Mouse (Mus musculus) neural tube, embryonic 13.5 days (tissue): ENCODE measurements at regions not wholly inside any gene's neighbourhood (a gene's known extent, or its start where the extent isn't known, plus 50 kb on each side); places are given as distances from the start of the nearest gene placed in this dataset.
A peak's percentile ranks its signal among the peaks of the same experiment; 100 is the strongest.

Source experiments
- ATAC-seq: fragments of 200-750 bp; cut with Nextera tagmentation; 2 replicates; pipeline ENCODE4 v1.8.0; 2017; ENCODE audit warnings: low read depth, mild to moderate bottlenecking, moderate TSS enrichment, moderate library complexity
- H3K27ac ChIP-seq: fragments of 300-500 bp; sonication (generic); replicated peaks from 2 replicates; pipeline ENCODE4 v1.5.1; 2015; ENCODE audit warnings: moderate library complexity, mild to moderate bottlenecking, inconsistent platforms
- H3K27me3 ChIP-seq: fragments of 300-500 bp; sonication (generic); 2 replicates; pipeline ENCODE4 v1.6.1; 2015; ENCODE audit warnings: mild to moderate bottlenecking, inconsistent platforms
- H3K36me3 ChIP-seq: fragments of 300-500 bp; sonication (generic); 2 replicates; pipeline ENCODE4 v1.6.1; 2015; ENCODE audit warnings: mild to moderate bottlenecking, inconsistent platforms
- H3K4me1 ChIP-seq: fragments of 300-500 bp; sonication (generic); replicated peaks from 2 replicates; pipeline ENCODE4 v1.6.1; 2015; ENCODE audit warnings: inconsistent platforms
- H3K4me2 ChIP-seq: fragments of 300-500 bp; sonication (generic); 2 replicates; pipeline ENCODE4 v1.6.1; 2015; ENCODE audit warnings: inconsistent platforms, mild to moderate bottlenecking, moderate library complexity
- H3K4me3 ChIP-seq: fragments of 300-500 bp; sonication (generic); 2 replicates; pipeline ENCODE4 v1.5.1; 2015; ENCODE audit warnings: mild to moderate bottlenecking, inconsistent platforms
- H3K9ac ChIP-seq: fragments of 300-500 bp; sonication (generic); 2 replicates; pipeline ENCODE4 v1.6.1; 2015; ENCODE audit warnings: moderate library complexity, mild to moderate bottlenecking, inconsistent platforms
- H3K9me3 ChIP-seq: fragments of 300-500 bp; sonication (generic); 2 replicates; pipeline ENCODE4 v1.6.1; 2016; ENCODE audit warnings: inconsistent platforms
- WGBS: fragments of 180-500 bp; shearing (Covaris S2); methylation state at CpG from one replicate; pipeline ENCODE4 v1.1.7; 2015; 5-methylcytosine and 5-hydroxymethylcytosine counted together

DNA sequence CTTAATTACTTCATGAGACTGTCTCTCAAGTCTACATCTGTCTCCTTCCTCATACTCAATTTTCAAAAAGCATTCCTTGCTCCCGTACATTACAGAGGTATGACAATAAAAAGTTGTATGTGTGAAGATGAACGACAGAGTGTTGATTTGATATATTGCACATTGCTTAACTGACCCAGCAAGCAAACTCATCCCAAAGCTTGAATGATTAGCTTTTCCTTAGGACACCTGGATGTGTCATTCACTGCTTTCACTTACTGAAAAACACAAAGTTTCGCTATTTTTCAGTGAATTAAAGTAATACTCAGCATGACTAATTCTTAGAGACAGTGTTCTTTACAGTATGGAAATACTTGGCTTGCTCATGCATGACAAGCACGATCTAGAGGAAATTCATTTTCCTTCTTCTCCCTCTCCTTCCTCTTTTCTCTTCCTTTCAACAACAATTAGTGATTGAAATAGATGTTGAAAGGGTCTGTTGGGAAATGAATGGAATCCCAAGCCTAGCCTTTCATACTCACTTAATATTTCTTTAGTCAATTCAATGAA lies 159.5 kb upstream of the Prkcq start:
- Histone ChIP-seq H3K27ac (no peak overlapping the region), H3K4me1 (peaks cover 12% of the 10 kb centered on the region), H3K27me3 (no peaks in the 10 kb centered on the region), H3K9ac (no peak overlapping the region), H3K36me3 (no peaks in the 10 kb centered on the region), H3K4me3 (no peak overlapping the region), H3K9me3 (no peaks in the 10 kb centered on the region), H3K4me2 (no peak overlapping the region)
- ATAC-seq: no peak
- 64% methylated on average over 4 of the region's 4 CpGs for WGBS

DNA sequence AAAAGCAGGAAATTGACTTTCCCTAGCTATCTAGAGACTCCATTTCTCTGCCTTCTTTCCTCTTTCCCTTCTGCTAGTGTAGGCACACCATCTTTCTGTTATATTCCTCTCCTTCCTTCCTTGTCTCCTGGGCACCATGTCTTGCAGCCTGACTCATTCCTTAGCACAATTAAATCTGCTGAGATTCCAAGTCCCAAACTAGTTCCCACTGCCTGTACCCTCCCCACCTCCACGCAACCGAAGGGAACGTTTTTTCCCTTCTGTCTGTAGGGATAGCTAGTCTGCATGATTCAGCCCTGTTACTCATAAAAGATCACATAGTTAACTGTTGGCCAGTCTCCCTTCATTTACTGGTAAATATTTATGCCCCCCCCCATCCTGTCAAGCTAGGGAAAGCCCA lies 158.8 kb upstream of the Prkcq start:
- H3K9ac ChIP-seq: no peak overlapping the region
- no peak overlapping the region for H3K27ac ChIP-seq
- WGBS: 88% methylated on average over 3 of the region's 3 CpGs
- H3K36me3 ChIP-seq: no peaks in the 10 kb centered on the region
- peaks cover 12% of the 10 kb centered on the region for H3K4me1 ChIP-seq
- ATAC-seq: no peak
- no peak overlapping the region for H3K4me3 ChIP-seq
- no peaks in the 10 kb centered on the region for H3K9me3 ChIP-seq
- no peak overlapping the region for H3K4me2 ChIP-seq
- no peaks in the 10 kb centered on the region for H3K27me3 ChIP-seq

- Histone ChIP-seq H3K27me3 (no peaks in the 10 kb centered on the region), H3K4me2 (no peak overlapping the region), H3K27ac (no peak overlapping the region), H3K4me3 (no peak overlapping the region), H3K36me3 (no peaks in the 10 kb centered on the region), H3K4me1 (peaks cover 6% of the 10 kb centered on the region), H3K9ac (no peak overlapping the region), H3K9me3 (no peaks in the 10 kb centered on the region)
- ATAC-seq: no peak
- WGBS: 94% methylated on average over 1 of the region's 1 CpGs
These were observed 155.5 kb upstream of the Prkcq start for GRCm38 (mm10) chr2:11016446-11016845.

DNA sequence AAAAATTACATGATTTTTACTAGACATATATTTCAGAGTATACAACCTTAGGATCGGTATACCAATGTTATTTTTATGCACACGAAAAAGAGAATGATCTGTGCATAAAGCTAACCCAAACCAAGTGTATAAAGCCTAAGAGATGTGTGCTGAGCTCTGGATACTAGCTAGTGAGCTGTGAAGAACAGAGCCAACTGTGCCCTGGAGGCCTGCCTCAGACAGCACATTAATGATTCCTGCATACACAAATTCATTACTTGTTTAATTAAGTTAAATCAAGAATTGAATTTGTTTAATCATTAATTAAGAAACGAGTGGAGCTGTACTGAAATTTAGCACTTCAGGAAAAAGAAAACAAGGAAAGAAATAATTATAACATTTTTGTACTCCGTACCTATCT lies 139.0 kb upstream of the Prkcq start:
- ATAC-seq: no peak
- 81% methylated on average over 4 of the region's 4 CpGs for WGBS
- Histone ChIP-seq H3K4me2 (no peak overlapping the region), H3K27me3 (0 out of 2 replicates have a peak, but pooled peaks cover 9% of the 10 kb centered on the region), H3K4me1 (peaks cover 7% of the 10 kb centered on the region), H3K9ac (no peak overlapping the region), H3K4me3 (no peak overlapping the region), H3K36me3 (no peaks in the 10 kb centered on the region), H3K9me3 (no peaks in the 10 kb centered on the region), H3K27ac (no peak overlapping the region)

- ATAC-seq: no peak
These were observed 137.7 kb upstream of the Prkcq start for GRCm38 (mm10) chr2:11034178-11034577.

GRCm38 (mm10) chr2:11037343-11037742 lies 134.6 kb upstream of the Prkcq start:
- peak; percentile 73 for ATAC-seq
- Histone ChIP-seq H3K9me3 (no peaks in the 10 kb centered on the region), H3K27ac (no peak overlapping the region), H3K4me1 (peaks cover 7% of the 10 kb centered on the region), H3K36me3 (no peaks in the 10 kb centered on the region), H3K4me2 (no peak overlapping the region), H3K4me3 (no peak overlapping the region), H3K27me3 (0 out of 2 replicates have a peak, but pooled peaks cover 9% of the 10 kb centered on the region), H3K9ac (no peak overlapping the region)
- 43% methylated on average over 11 of the region's 11 CpGs for WGBS

More at GRCm38 (mm10) chr2:11034178-11034577, 137.7 kb upstream of the Prkcq start:
- no peak overlapping the region for H3K4me3 ChIP-seq
- H3K4me2 ChIP-seq: no peak overlapping the region
- H3K27ac ChIP-seq: no peak overlapping the region
- peaks cover 7% of the 10 kb centered on the region for H3K4me1 ChIP-seq
- no peaks in the 10 kb centered on the region for H3K9me3 ChIP-seq
- no peaks in the 10 kb centered on the region for H3K36me3 ChIP-seq
- H3K9ac ChIP-seq: no peak overlapping the region
- 15% methylated on average over 1 of the region's 1 CpGs for WGBS
- 0 out of 2 replicates have a peak, but pooled peaks cover 9% of the 10 kb centered on the region for H3K27me3 ChIP-seq

GRCm38 (mm10) chr2:11038440-11038839 lies 133.5 kb upstream of the Prkcq start:
- Histone ChIP-seq H3K4me1 (peaks cover 7% of the 10 kb centered on the region), H3K36me3 (no peaks in the 10 kb centered on the region), H3K4me2 (no peak overlapping the region), H3K27me3 (0 out of 2 replicates have a peak, but pooled peaks cover 9% of the 10 kb centered on the region), H3K9ac (no peak overlapping the region), H3K4me3 (no peak overlapping the region), H3K27ac (no peak overlapping the region), H3K9me3 (no peaks in the 10 kb centered on the region)
- WGBS: 91% methylated on average over 5 of the region's 5 CpGs
- no peak for ATAC-seq

- 86% methylated on average over 2 of the region's 2 CpGs for WGBS
- Histone ChIP-seq H3K4me1 (no peaks in the 10 kb centered on the region), H3K9me3 (no peaks in the 10 kb centered on the region), H3K4me2 (no peak overlapping the region), H3K4me3 (no peak overlapping the region), H3K36me3 (no peaks in the 10 kb centered on the region), H3K27ac (no peak overlapping the region), H3K27me3 (0 out of 2 replicates have a peak, but pooled peaks cover 7% of the 10 kb centered on the region), H3K9ac (no peak overlapping the region)
- ATAC-seq: no peak
These were observed 131.9 kb upstream of the Prkcq start for GRCm38 (mm10) chr2:11040005-11040404.

- H3K27ac ChIP-seq: no peak overlapping the region
- 69% methylated on average over 3 of the region's 3 CpGs for WGBS
These were observed 127.1 kb upstream of the Prkcq start for GRCm38 (mm10) chr2:11044727-11045274.

DNA sequence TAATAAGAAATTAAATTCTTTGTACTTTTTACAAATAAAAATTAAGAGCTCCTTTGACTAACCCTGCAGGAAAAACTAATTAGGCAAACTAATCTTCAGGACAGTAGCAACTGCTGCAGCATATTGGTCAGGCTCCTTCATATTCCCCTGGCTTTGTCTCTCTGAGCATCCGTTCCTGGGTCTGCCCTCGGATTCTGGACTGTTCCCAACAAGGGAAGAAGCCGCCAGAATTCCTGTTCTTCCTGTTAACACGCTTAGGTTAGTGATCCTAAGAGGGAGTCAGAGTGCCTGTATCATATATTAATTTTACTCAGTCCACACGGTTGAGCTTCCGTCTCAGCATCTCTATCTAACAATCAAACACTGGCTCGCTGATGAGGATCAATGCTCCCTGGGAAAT lies 120.3 kb upstream of the Prkcq start:
- no peaks in the 10 kb centered on the region for H3K27me3 ChIP-seq
- no peaks in the 10 kb centered on the region for H3K4me1 ChIP-seq
- H3K4me2 ChIP-seq: no peak overlapping the region
- H3K27ac ChIP-seq: no peak overlapping the region
- no peak for ATAC-seq
- no peak overlapping the region for H3K4me3 ChIP-seq
- H3K9ac ChIP-seq: no peak overlapping the region
- WGBS: 89% methylated on average over 7 of the region's 7 CpGs
- no peaks in the 10 kb centered on the region for H3K36me3 ChIP-seq
- H3K9me3 ChIP-seq: peaks cover 6% of the 10 kb centered on the region

More at GRCm38 (mm10) chr2:11044727-11045274, 127.1 kb upstream of the Prkcq start:
- H3K36me3 ChIP-seq: no peaks in the 10 kb centered on the region
- ATAC-seq: no peak
- no peak overlapping the region for H3K4me3 ChIP-seq
- no peaks in the 10 kb centered on the region for H3K4me1 ChIP-seq
- H3K4me2 ChIP-seq: no peak overlapping the region
- peaks cover 6% of the 10 kb centered on the region for H3K9me3 ChIP-seq
- H3K9ac ChIP-seq: no peak overlapping the region
- H3K27me3 ChIP-seq: no peaks in the 10 kb centered on the region

DNA sequence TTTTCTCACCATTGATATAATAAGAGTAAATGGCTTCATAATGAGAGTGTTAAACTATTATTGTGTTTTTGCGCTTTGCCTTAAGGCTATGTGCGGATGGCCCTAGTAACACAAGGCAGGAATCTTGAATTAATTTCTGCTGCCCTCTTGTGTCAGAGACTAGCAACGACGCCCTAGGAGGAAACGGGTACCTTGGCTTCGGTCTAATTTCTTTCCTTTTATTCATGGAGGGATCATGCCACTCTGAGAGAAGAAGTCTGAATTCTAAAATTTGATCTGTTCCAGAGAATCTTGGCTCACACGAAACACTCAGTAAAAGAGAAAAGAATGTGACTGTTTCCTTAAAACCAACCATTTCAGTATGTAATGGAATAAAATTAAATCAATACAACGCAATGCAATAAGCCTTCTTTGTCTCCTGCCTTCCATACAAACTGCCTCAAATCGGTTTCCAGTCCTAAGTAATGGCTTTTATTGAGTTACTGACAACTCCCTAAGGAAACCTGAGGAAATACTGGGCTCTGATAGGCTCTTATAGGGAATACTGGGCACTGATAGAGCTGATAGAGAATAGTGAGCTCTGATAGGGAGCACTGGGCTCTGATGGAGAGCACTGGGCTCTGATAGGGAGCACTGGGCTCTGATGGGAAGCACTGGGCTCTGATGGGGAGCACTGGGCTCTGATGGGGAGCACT lies 112.0 kb upstream of the Prkcq start:
- Histone ChIP-seq H3K4me2 (no peak overlapping the region), H3K9ac (0 out of 2 replicates have a peak overlapping the region, but pooled peaks have one; percentile 1), H3K27ac (peak overlapping the region; percentile 23; the same call in 1 of the 2 replicates), H3K4me3 (no peak overlapping the region), H3K36me3 (no peaks in the 10 kb centered on the region), H3K4me1 (no peaks in the 10 kb centered on the region), H3K27me3 (no peaks in the 10 kb centered on the region), H3K9me3 (no peaks in the 10 kb centered on the region)
- 14% methylated on average over 9 of the region's 9 CpGs for WGBS
- ATAC-seq: peak; percentile 94

GRCm38 (mm10) chr2:11067384-11067783 lies 104.5 kb upstream of the Prkcq start:
- Histone ChIP-seq H3K36me3 (no peaks in the 10 kb centered on the region), H3K4me2 (no peak overlapping the region), H3K9ac (no peak overlapping the region), H3K27ac (no peak overlapping the region), H3K27me3 (no peaks in the 10 kb centered on the region), H3K4me3 (no peak overlapping the region), H3K9me3 (no peaks in the 10 kb centered on the region), H3K4me1 (no peaks in the 10 kb centered on the region)
- 79% methylated on average over 4 of the region's 4 CpGs for WGBS
- no peak for ATAC-seq
